Mouse (Mus musculus) stomach, postnatal 0 days (tissue): ENCODE measurements at regions not wholly inside any gene's neighbourhood (a gene's known extent, or its start where the extent isn't known, plus 50 kb on each side); places are given as distances from the start of the nearest gene placed in this dataset.

Source experiments
- ATAC-seq: fragments of 200-750 bp; cut with Nextera tagmentation; 2 replicates; pipeline ENCODE4 v1.8.0; 2017; ENCODE audit not compliant: low FRiP score, low TSS enrichment
- DNase-seq: peaks from one replicate; pipeline ENCODE4 v3.0.0-alpha.2; 2016; ENCODE audit warnings: low spot score
- H3K27ac ChIP-seq: fragments of 300-500 bp; sonication (generic); replicated peaks from 2 replicates; pipeline ENCODE4 v1.5.1; 2014; ENCODE audit warnings: mild to moderate bottlenecking, control low read depth
- H3K27me3 ChIP-seq: fragments of 300-500 bp; sonication (generic); 2 replicates; pipeline ENCODE4 v1.6.1; 2014; ENCODE audit warnings: low read length; ENCODE audit not compliant: control insufficient read depth, insufficient read depth
- H3K36me3 ChIP-seq: fragments of 300-500 bp; sonication (generic); 2 replicates; pipeline ENCODE4 v1.6.1; 2014; ENCODE audit warnings: low read length, mixed read lengths; ENCODE audit not compliant: control insufficient read depth, insufficient read depth
- H3K4me1 ChIP-seq: fragments of 300-500 bp; sonication (generic); replicated peaks from 2 replicates; pipeline ENCODE4 v1.6.1; 2014; ENCODE audit warnings: antibody characterized with exemption; ENCODE audit not compliant: control insufficient read depth, insufficient read depth
- H3K4me2 ChIP-seq: fragments of 300-500 bp; sonication (generic); replicated peaks from 2 replicates; pipeline ENCODE4 v1.6.1; 2014; ENCODE audit warnings: low read depth, mild to moderate bottlenecking, control low read depth, moderate library complexity
- H3K4me3 ChIP-seq: fragments of 300-500 bp; sonication (generic); 2 replicates; pipeline ENCODE4 v1.5.1; 2014; ENCODE audit warnings: low read depth, low read length, control low read depth
- H3K9ac ChIP-seq: fragments of 300-500 bp; sonication (generic); 2 replicates; pipeline ENCODE4 v1.6.1; 2014; ENCODE audit warnings: mild to moderate bottlenecking, low read length, control low read depth, mixed read lengths
- H3K9me3 ChIP-seq: fragments of 300-500 bp; sonication (generic); 2 replicates; pipeline ENCODE4 v1.6.1; 2016; ENCODE audit warnings: low read length; ENCODE audit not compliant: control insufficient read depth
- CTCF ChIP-seq: IDR thresholded peaks from 2 replicates; pipeline ENCODE4 v1.5.1; 2016; ENCODE audit warnings: antibody characterized with exemption, low read depth, mild to moderate bottlenecking, moderate library complexity
- EP300 ChIP-seq: optimal IDR thresholded peaks from 2 replicates; pipeline ENCODE3; 2016; ENCODE audit warnings: antibody characterized with exemption
- WGBS: fragments of 180-500 bp; shearing (Covaris S2); extraction: QIAGEN DNeasy Blood & Tissue Kit; methylation state at CpG from one replicate; pipeline ENCODE4 v1.1.7; 2014; 5-methylcytosine and 5-hydroxymethylcytosine counted together

DNA sequence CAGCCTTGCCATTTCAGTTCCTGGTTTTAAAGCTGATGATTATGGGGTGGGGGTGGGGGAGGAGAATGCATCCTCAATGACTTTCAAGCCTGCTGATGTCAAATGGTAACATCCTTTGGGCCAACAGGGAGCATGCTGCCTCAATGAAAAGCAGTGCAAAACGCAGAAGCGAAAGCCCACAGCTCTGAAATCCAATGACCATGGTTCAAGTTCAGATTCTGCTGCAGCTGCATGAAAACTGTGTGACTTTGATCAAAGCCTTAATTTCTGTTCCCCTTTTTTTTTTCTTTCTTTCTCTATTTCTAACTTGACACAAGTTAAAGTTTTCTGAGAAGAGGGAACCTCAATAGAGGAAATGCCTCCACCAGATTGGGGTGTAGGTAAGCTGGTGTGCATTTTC lies 350.4 kb downstream of the Mllt3 start:
- H3K36me3 ChIP-seq, result no peaks in the 10 kb centered on the region
- TF ChIP-seq EP300 (no peak), CTCF (no peak)
- DNase-seq (no peak), ATAC-seq (no peak)
- H3K4me2 ChIP-seq, result no peak overlapping the region
- WGBS, result 85% methylated on average over 2 of the region's 2 CpGs
- H3K4me3 ChIP-seq, result no peak overlapping the region
- H3K27ac ChIP-seq, result no peak overlapping the region
- no peaks in the 10 kb centered on the region for H3K9me3 ChIP-seq
- no peaks in the 10 kb centered on the region for H3K4me1 ChIP-seq
- H3K27me3 ChIP-seq, result no peaks in the 10 kb centered on the region
- H3K9ac ChIP-seq, result no peak overlapping the region

DNA sequence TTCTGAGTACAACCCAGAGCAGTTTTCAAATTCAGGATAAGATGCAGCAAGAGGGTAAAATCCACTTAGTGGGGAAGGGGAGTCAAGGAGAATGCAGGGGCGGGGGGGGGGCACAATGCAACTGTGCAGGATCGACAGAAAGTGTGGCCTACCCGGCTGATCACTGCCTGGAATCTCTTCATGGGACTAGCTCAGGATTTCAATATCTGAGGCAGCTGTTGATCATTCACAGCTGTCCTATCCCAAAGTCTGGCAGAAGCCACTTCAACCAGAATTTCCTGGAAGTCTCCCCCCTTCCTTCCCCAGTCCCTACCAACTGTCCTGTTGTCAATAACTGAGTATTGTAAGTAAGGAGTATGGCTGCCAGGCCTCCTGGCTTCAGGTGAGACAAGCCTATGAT lies 362.1 kb downstream of the Mllt3 start:
- H3K4me1 ChIP-seq, result no peaks in the 10 kb centered on the region
- H3K9me3 ChIP-seq, result no peaks in the 10 kb centered on the region
- no peak overlapping the region for H3K27ac ChIP-seq
- no peak for DNase-seq
- H3K4me3 ChIP-seq, result no peak overlapping the region
- H3K36me3 ChIP-seq, result no peaks in the 10 kb centered on the region
- no peak for ATAC-seq
- H3K9ac ChIP-seq, result no peak overlapping the region
- WGBS, result 61% methylated on average over 3 of the region's 3 CpGs
- no peaks in the 10 kb centered on the region for H3K27me3 ChIP-seq
- TF ChIP-seq CTCF (no peak), EP300 (no peak)
- no peak overlapping the region for H3K4me2 ChIP-seq

DNA sequence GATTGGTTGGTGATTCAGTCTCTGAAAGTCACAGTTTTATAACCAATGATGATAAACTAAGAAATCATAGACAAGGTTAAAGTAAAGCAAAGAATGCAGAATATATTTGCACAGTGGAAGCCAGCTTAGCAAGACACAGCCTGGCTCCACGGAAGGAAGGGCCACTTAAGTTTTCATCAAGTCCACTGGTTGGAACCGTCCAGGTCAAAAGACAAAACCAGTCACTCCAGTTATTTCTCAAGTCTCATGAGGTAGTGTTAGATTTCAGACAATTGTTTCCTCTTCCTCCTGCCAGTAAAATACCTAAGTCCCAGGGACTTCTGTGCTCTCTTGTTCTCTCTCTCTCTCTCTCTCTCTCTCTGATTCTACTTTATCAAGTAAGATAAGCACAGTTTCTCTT lies 363.0 kb downstream of the Mllt3 start:
- Histone ChIP-seq H3K4me1 (no peaks in the 10 kb centered on the region), H3K27me3 (no peaks in the 10 kb centered on the region), H3K9ac (no peak overlapping the region), H3K36me3 (no peaks in the 10 kb centered on the region), H3K9me3 (no peaks in the 10 kb centered on the region), H3K4me2 (no peak overlapping the region), H3K4me3 (no peak overlapping the region), H3K27ac (no peak overlapping the region)
- TF ChIP-seq EP300 (no peak), CTCF (no peak)
- 48% methylated on average over 2 of the region's 2 CpGs for WGBS
- DNase-seq, result no peak
- ATAC-seq, result peak; percentile 70

DNA sequence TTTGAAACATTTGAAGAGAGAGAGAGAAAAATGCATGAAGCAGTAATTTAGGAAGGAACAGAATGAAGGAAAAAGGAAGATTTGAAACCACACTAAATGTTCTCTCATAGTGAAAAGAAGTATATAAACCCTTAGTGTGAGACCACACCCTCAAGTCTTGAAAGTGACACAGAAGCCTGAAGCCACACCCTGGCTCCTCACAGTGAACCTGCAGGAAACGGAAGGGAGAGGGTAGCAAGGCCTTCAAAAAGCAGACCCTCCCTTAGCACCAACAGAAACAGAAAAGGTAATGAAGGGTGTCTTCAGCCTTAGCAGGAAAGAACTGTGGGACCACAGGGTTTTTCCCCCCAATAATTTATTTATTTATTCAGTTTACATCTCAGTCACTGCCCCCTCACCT lies 363.7 kb downstream of the Mllt3 start:
- no peaks in the 10 kb centered on the region for H3K27me3 ChIP-seq
- H3K9ac ChIP-seq, result no peak overlapping the region
- 41% methylated on average over 1 of the region's 1 CpGs for WGBS
- no peak overlapping the region for H3K4me2 ChIP-seq
- no peaks in the 10 kb centered on the region for H3K36me3 ChIP-seq
- TF ChIP-seq EP300, result no peak
- TF ChIP-seq CTCF, result no peak
- no peak overlapping the region for H3K27ac ChIP-seq
- ATAC-seq (no peak), DNase-seq (no peak)
- H3K4me1 ChIP-seq, result no peaks in the 10 kb centered on the region
- no peak overlapping the region for H3K4me3 ChIP-seq
- H3K9me3 ChIP-seq, result no peaks in the 10 kb centered on the region

DNA sequence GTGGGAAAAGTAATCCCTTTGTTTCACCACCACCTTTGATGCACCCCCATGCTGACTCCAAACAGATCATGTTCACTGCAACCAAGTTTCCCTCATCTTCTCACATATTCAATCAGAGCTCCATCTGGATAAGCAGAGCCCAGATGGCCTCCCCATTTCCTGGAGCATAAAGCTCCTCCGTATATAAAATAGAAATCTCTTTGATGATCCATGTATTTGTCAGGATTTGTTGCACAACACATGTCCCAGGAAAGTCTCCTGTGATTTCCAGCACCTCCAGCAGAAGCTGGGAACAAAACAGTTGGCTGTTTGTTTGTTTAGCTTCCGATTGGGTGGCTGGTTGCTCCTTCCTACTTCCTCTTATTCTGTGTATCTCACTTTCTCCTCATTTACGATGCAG lies 364.9 kb downstream of the Mllt3 start:
- WGBS, result 38% methylated on average over 3 of the region's 3 CpGs
- Histone ChIP-seq H3K4me3 (no peak overlapping the region), H3K4me2 (no peak overlapping the region), H3K4me1 (no peaks in the 10 kb centered on the region), H3K9me3 (no peaks in the 10 kb centered on the region), H3K36me3 (no peaks in the 10 kb centered on the region), H3K27ac (no peak overlapping the region), H3K27me3 (no peaks in the 10 kb centered on the region), H3K9ac (no peak overlapping the region)
- no peak for DNase-seq
- TF ChIP-seq EP300, result no peak
- no peak for TF ChIP-seq CTCF
- no peak for ATAC-seq

DNA sequence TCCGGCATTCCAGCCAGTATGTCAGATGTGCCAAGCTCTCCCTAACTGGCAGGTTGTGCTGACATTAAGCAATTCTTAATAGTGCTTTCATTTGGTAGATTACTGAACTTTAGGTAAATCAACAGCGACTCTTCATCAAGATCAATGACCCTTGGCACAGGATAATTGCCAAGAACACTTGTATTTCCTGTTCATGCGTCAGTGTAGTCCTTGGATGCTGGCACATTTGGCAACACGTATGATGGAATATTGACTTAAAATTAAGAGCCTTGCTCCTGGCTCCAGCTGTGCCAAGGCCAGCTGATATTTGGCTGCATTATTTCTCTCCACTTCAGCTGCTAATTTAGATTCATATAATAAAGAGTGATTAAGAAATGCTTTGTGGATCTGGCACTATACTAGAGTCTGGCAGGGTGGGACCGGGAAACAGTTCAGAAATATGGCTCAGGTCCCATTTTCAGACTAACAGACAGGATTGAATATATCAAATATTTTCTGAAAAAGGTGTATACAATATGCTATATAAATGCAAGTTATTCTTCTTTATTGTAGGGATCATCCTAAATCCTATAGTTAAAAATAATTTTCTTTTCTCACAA lies 365.5 kb downstream of the Mllt3 start:
- Histone ChIP-seq H3K36me3 (no peaks in the 10 kb centered on the region), H3K9ac (no peak overlapping the region), H3K4me3 (no peak overlapping the region), H3K27ac (no peak overlapping the region), H3K4me2 (no peak overlapping the region), H3K4me1 (no peaks in the 10 kb centered on the region), H3K9me3 (no peaks in the 10 kb centered on the region), H3K27me3 (no peaks in the 10 kb centered on the region)
- DNase-seq (no peak), ATAC-seq (peak; percentile 45; the same call in 1 of the 2 replicates)
- 54% methylated on average over 5 of the region's 5 CpGs for WGBS
- no peak for TF ChIP-seq CTCF
- no peak for TF ChIP-seq EP300
